Mouse (Mus musculus): ENCODE measurements around the gene Gtpbp1.
"Not testable (repeated sequence)": the region's sequence is repeated elsewhere in the genome, so short reads cannot be mapped to it uniquely, and the experiment has no call there.

DNA sequence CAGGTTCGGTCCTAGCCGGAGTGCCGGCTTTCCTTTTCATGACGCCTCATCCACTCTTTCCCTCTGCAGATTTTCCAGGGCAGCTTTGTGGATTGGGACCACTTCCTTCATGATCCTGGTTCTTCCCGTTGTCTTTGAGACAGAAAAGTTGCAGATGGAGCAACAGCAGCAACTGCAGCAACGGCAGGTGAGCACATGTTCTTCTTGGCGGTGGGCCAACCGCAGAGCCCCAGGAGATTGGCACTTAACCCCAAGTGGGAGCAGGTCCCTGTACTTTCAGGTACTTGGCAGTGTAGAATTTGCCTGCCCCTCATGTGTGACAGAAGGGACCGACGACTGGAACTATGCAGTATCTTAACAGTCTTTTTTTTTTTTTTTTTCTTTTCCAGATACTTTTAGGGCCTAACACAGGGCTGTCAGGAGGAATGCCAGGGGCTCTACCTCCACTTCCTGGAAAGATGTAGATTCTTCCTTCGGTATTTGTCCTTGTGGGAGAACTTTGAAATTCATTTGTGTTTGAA lies 18.8 kb upstream of the Gtpbp1 start:
- not testable (repeated sequence) for TF ChIP-seq CEBPB (IDR thresholded peaks at IDR 0.05; ENCODE audit: insufficient read depth, poor library complexity, severe bottlenecking); MYOD1 (IDR thresholded peaks at IDR 0.05; ENCODE audit: control insufficient read depth in 1 of 3, insufficient read length in 2 of 3, low read depth in 2 of 3); TCF12 (IDR thresholded peaks at IDR 0.05; ENCODE audit: insufficient read depth, poor library complexity, severe bottlenecking)
